Mouse (Mus musculus): ENCODE results near the gene Tagln. TPM values are rescaled to one million over a fixed set of nuclear protein-coding genes. Genes with fewer than 3 reads are reported as not detected.

Tagln gene
- polyA plus RNA-seq, 1 experiment from 2014 or later, result 572 TPM

GRCm38 (mm10) chr9:45952890-45953289 is 17.0 kb upstream of the Tagln start:
- Histone ChIP-seq H3K9ac (ENCODE audit: low read length) (peak overlapping the region; percentile 91), H3K36me3 (ENCODE audit: control insufficient read depth, insufficient read depth, low read length) (0 out of 2 replicates have a peak, but pooled peaks cover 5% of the 10 kb centered on the region), H3K9me3 (replicated peaks; ENCODE audit: control insufficient read depth, low read length) (no peaks in the 10 kb centered on the region), H3K4me1 (ENCODE audit: control insufficient read depth, insufficient read depth, low read length) (peaks cover 16% of the 10 kb centered on the region), H3K4me2 (ENCODE audit: low read depth, low read length) (peak overlapping the region; percentile 78; the same call in 1 of the 2 replicates), H3K4me3 (replicated peaks; ENCODE audit: low read length) (peak overlapping the region; percentile 76; the same call in 1 of the 2 replicates), H3K27ac (ENCODE audit: low read length) (no peak overlapping the region), H3K27me3 (ENCODE audit: control insufficient read depth, insufficient read depth, low read length) (no peaks in the 10 kb centered on the region)
- no peak for ATAC-seq (ENCODE audit: insufficient read depth, low FRiP score)
- WGBS, result 82% methylated on average over 7 of the region's 7 CpGs

GRCm38 (mm10) chr9:45952057-45952456 is 16.2 kb upstream of the Tagln start:
- 93% methylated on average over 4 of the region's 4 CpGs for WGBS
- Histone ChIP-seq H3K36me3 (ENCODE audit: control insufficient read depth, insufficient read depth, low read length) (0 out of 2 replicates have a peak, but pooled peaks cover 5% of the 10 kb centered on the region), H3K27me3 (ENCODE audit: control insufficient read depth, insufficient read depth, low read length) (no peaks in the 10 kb centered on the region), H3K27ac (ENCODE audit: low read length) (no peak overlapping the region), H3K9me3 (replicated peaks; ENCODE audit: control insufficient read depth, low read length) (no peaks in the 10 kb centered on the region), H3K9ac (ENCODE audit: low read length) (no peak overlapping the region), H3K4me3 (replicated peaks; ENCODE audit: low read length) (no peak overlapping the region), H3K4me2 (ENCODE audit: low read depth, low read length) (no peak overlapping the region), H3K4me1 (ENCODE audit: control insufficient read depth, insufficient read depth, low read length) (peaks cover 16% of the 10 kb centered on the region)
- ATAC-seq (ENCODE audit: insufficient read depth, low FRiP score), result no peak

- no peak overlapping the region for H3K27ac ChIP-seq (ENCODE audit: low read length)
- 0 out of 2 replicates have a peak, but pooled peaks cover 3% of the 10 kb centered on the region for H3K4me1 ChIP-seq (ENCODE audit: control insufficient read depth, insufficient read depth, low read length)
- no peak overlapping the region for H3K4me2 ChIP-seq (ENCODE audit: low read depth, low read length)
- H3K9ac ChIP-seq (ENCODE audit: low read length), result no peak overlapping the region
- 83% methylated on average over 10 of the region's 10 CpGs for WGBS
- H3K4me3 ChIP-seq (replicated peaks; ENCODE audit: low read length), result no peak overlapping the region
- H3K27me3 ChIP-seq (ENCODE audit: control insufficient read depth, insufficient read depth, low read length), result no peaks in the 10 kb centered on the region
- H3K9me3 ChIP-seq (replicated peaks; ENCODE audit: control insufficient read depth, low read length), result no peaks in the 10 kb centered on the region
- H3K36me3 ChIP-seq (ENCODE audit: control insufficient read depth, insufficient read depth, low read length), result peaks cover 13% of the 10 kb centered on the region; the same call in 1 of the 2 replicates
- ATAC-seq (ENCODE audit: insufficient read depth, low FRiP score), result no peak
These were observed 11.0 kb upstream of the Tagln start for GRCm38 (mm10) chr9:45946872-45947183.

GRCm38 (mm10) chr9:45946182-45946871 is 10.5 kb upstream of the Tagln start:
- H3K36me3 ChIP-seq (ENCODE audit: control insufficient read depth, insufficient read depth, low read length), result peaks cover 15% of the 10 kb centered on the region; the same call in 1 of the 2 replicates
- ATAC-seq (ENCODE audit: insufficient read depth, low FRiP score), result no peak
- 85% methylated on average over 16 of the region's 16 CpGs for whole genome bisulfite sequencing
- H3K4me3 ChIP-seq (replicated peaks; ENCODE audit: low read length), result no peak overlapping the region
- H3K27ac ChIP-seq (ENCODE audit: low read length), result no peak overlapping the region
- no peak overlapping the region for H3K9ac ChIP-seq (ENCODE audit: low read length)
- no peaks in the 10 kb centered on the region for H3K9me3 ChIP-seq (replicated peaks; ENCODE audit: control insufficient read depth, low read length)
- no peak overlapping the region for H3K4me2 ChIP-seq (ENCODE audit: low read depth, low read length)
- 0 out of 2 replicates have a peak, but pooled peaks cover 3% of the 10 kb centered on the region for H3K4me1 ChIP-seq (ENCODE audit: control insufficient read depth, insufficient read depth, low read length)
- H3K27me3 ChIP-seq (ENCODE audit: control insufficient read depth, insufficient read depth, low read length), result no peaks in the 10 kb centered on the region

- 80% methylated on average over 13 of the region's 13 CpGs for WGBS
- 0 out of 2 replicates have a peak, but pooled peaks cover 3% of the 10 kb centered on the region for H3K4me1 ChIP-seq (ENCODE audit: control insufficient read depth, insufficient read depth, low read length)
- H3K27me3 ChIP-seq (ENCODE audit: control insufficient read depth, insufficient read depth, low read length), result no peaks in the 10 kb centered on the region
- H3K9ac ChIP-seq (ENCODE audit: low read length), result no peak overlapping the region
- no peak overlapping the region for H3K4me2 ChIP-seq (ENCODE audit: low read depth, low read length)
- H3K9me3 ChIP-seq (replicated peaks; ENCODE audit: control insufficient read depth, low read length), result no peaks in the 10 kb centered on the region
- no peak overlapping the region for H3K4me3 ChIP-seq (replicated peaks; ENCODE audit: low read length)
- peaks cover 15% of the 10 kb centered on the region; the same call in 1 of the 2 replicates for H3K36me3 ChIP-seq (ENCODE audit: control insufficient read depth, insufficient read depth, low read length)
- no peak for ATAC-seq (ENCODE audit: insufficient read depth, low FRiP score)
- H3K27ac ChIP-seq (ENCODE audit: low read length), result no peak overlapping the region
These were observed 9.9 kb upstream of the Tagln start for GRCm38 (mm10) chr9:45945721-45946120.

GRCm38 (mm10) chr9:45944506-45945400 is 8.9 kb upstream of the Tagln start:
- Histone ChIP-seq H3K9ac (ENCODE audit: low read length) (no peak overlapping the region), H3K36me3 (ENCODE audit: control insufficient read depth, insufficient read depth, low read length) (peaks cover 15% of the 10 kb centered on the region; the same call in 1 of the 2 replicates), H3K27ac (ENCODE audit: low read length) (no peak overlapping the region), H3K4me3 (replicated peaks; ENCODE audit: low read length) (no peak overlapping the region), H3K4me2 (ENCODE audit: low read depth, low read length) (no peak overlapping the region), H3K27me3 (ENCODE audit: control insufficient read depth, insufficient read depth, low read length) (no peaks in the 10 kb centered on the region), H3K9me3 (replicated peaks; ENCODE audit: control insufficient read depth, low read length) (no peaks in the 10 kb centered on the region), H3K4me1 (ENCODE audit: control insufficient read depth, insufficient read depth, low read length) (0 out of 2 replicates have a peak, but pooled peaks cover 3% of the 10 kb centered on the region)
- 80% methylated on average over 13 of the region's 13 CpGs for WGBS
- no peak for ATAC-seq (ENCODE audit: insufficient read depth, low FRiP score)

DNA sequence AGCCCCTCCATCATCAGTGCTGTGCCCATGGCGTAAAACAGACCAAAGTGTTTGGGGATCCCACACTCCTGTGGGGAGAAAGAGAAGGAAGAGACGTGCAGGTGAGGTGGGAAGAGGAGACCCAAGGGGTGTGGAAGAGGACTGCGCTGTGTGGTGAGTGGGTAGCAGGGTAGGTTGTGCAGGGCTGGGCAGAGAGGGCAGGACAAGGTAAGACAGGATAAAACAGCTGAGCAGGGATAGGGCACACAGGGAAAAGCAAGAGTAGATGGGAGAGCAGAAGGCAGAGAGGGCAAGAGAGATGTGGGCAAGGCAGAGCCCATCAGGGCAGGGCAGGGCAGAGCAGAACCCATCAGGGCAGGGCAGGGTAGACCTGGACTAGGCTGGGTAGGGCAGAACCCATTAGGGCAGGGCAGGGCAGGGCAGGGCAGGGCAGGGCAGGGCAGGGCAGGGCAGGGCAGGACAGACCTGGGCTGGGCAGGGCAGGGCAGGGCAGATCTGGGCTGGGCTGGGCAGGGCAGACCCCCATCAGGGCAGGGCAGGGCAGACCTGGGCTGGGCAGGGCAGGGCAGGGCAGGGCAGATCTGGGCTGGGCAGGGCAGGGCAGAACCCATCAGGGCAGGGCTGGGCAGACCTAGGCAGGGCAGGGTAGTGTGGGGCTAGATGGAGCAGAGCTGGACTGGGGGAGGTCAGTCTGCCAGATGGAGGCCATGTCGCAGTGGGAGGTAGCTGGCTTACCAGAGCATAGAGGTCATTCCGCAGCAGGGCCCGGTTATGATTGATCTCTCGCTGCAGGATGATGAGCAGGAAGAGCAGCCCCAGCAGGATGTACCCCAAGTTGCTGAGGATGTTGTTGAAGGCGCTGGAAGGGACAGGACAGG is 8.0 kb upstream of the Tagln start:
- Histone ChIP-seq H3K4me1 (ENCODE audit: control insufficient read depth, insufficient read depth, low read length) (0 out of 2 replicates have a peak, but pooled peaks cover 3% of the 10 kb centered on the region), H3K9ac (ENCODE audit: low read length) (no peak overlapping the region), H3K27ac (ENCODE audit: low read length) (no peak overlapping the region), H3K4me3 (replicated peaks; ENCODE audit: low read length) (no peak overlapping the region), H3K4me2 (ENCODE audit: low read depth, low read length) (no peak overlapping the region), H3K9me3 (replicated peaks; ENCODE audit: control insufficient read depth, low read length) (no peaks in the 10 kb centered on the region), H3K36me3 (ENCODE audit: control insufficient read depth, insufficient read depth, low read length) (peaks cover 11% of the 10 kb centered on the region; the same call in 1 of the 2 replicates), H3K27me3 (ENCODE audit: control insufficient read depth, insufficient read depth, low read length) (no peaks in the 10 kb centered on the region)
- ATAC-seq (ENCODE audit: insufficient read depth, low FRiP score), result peak; percentile 22; the same call in 1 of the 2 replicates
- 89% methylated on average over 8 of the region's 8 CpGs for WGBS

DNA sequence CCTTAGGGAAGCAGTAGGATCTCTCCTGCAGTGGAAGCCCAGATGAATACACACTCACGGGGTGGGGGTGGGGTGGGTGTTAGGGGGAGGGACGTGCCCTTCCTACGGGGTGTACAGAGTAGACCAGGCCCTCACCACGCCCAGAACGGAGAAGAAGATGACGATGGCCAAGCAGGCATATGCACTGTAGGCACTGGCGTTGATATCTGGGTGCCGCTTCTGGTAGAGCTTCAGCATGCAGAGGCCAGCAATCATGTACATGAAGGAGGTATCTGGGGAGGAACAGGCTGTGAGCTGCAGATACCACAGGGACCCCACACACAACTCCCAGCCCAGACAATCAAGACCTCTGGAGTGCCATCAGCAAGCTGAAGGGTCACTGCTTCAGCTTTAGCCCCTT is 7.1 kb upstream of the Tagln start:
- Histone ChIP-seq H3K4me2 (ENCODE audit: low read depth, low read length) (no peak overlapping the region), H3K27me3 (ENCODE audit: control insufficient read depth, insufficient read depth, low read length) (no peaks in the 10 kb centered on the region), H3K27ac (ENCODE audit: low read length) (no peak overlapping the region), H3K4me1 (ENCODE audit: control insufficient read depth, insufficient read depth, low read length) (0 out of 2 replicates have a peak, but pooled peaks cover 3% of the 10 kb centered on the region), H3K9me3 (replicated peaks; ENCODE audit: control insufficient read depth, low read length) (no peaks in the 10 kb centered on the region), H3K4me3 (replicated peaks; ENCODE audit: low read length) (no peak overlapping the region), H3K36me3 (ENCODE audit: control insufficient read depth, insufficient read depth, low read length) (peaks cover 11% of the 10 kb centered on the region; the same call in 1 of the 2 replicates), H3K9ac (ENCODE audit: low read length) (no peak overlapping the region)
- WGBS, result 87% methylated on average over 8 of the region's 8 CpGs
- no peak for ATAC-seq (ENCODE audit: insufficient read depth, low FRiP score)
